ENCODE assay signal across 12 mouse cellular contexts in genomic region chr17:8403932-8404331, GRCm38 (mm10). TPM values are rescaled to one million over a fixed set of nuclear protein-coding genes. Genes with fewer than 3 reads are reported as not detected.
DNase-seq lines count a peak whose midpoint lies in the region; ATAC-seq lines count a peak whose summit lies in the region.
"Not testable (repeated sequence)": the region's sequence is repeated elsewhere in the genome, so short reads cannot be mapped to it uniquely, and the experiment has no call there.
"Had no signal": no experiment of that assay in that cellular context is flagged by ENCODE, and none has a peak within 500 bp of the region (broad histone marks: within the 10 kb centered on the region; RNA-seq: fewer than 3 reads in every experiment).

No protein-coding gene starts in this region.

- H3K4me1 ChIP-seq in liver, embryonic 11.5 days (replicated peaks; ENCODE audit: control insufficient read depth, insufficient read depth, low read length) = not testable (repeated sequence)
- peaks cover 38% of the 10 kb centered on the region for H3K4me1 ChIP-seq in megakaryocyte, embryonic 14.5 days

- not testable (repeated sequence) for H3K9me3 ChIP-seq in liver, embryonic 11.5 days (ENCODE audit: control insufficient read depth, low read length); megakaryocyte, embryonic 14.5 days

- 0 out of 2 replicates have a peak, but pooled peaks have one; percentile 45 for ATAC-seq in liver, embryonic 11.5 days (replicated peaks; ENCODE audit: low FRiP score)

- H3K4me3 ChIP-seq in liver, embryonic 11.5 days (ENCODE audit: low read depth, low read length) = not testable (repeated sequence)
- H3K4me3 ChIP-seq in megakaryocyte, embryonic 14.5 days (replicated peaks) = peak overlapping the region; percentile 42

- H3K27ac ChIP-seq in liver, embryonic 11.5 days (ENCODE audit: low read depth, low read length) = not testable (repeated sequence)

- H3K9ac ChIP-seq in liver, embryonic 11.5 days (ENCODE audit: low read depth, low read length) = not testable (repeated sequence)

- DNase-seq in ES-CJ7 (ENCODE audit: low read depth, low spot score) = peak; percentile 59
- peak; percentile 73 for DNase-seq in R1 (ENCODE audit: low read depth, low spot score)
- DNase-seq in ZHBTc4 (ENCODE audit: low read depth, low spot score) = peak; percentile 70
- not testable (repeated sequence) for DNase-seq in liver, embryonic 11.5 days (ENCODE audit: low spot score)
- DNase-seq in lung, postnatal 36 days = peak; percentile 4

- not testable (repeated sequence) for H3K36me3 ChIP-seq in liver, embryonic 11.5 days (ENCODE audit: control insufficient read depth, insufficient read depth, low read length); megakaryocyte, embryonic 14.5 days (replicated peaks; ENCODE audit: low read length)

- not testable (repeated sequence) for H3K27me3 ChIP-seq in liver, embryonic 11.5 days (replicated peaks; ENCODE audit: control insufficient read depth, insufficient read depth, low read length)
- H3K27me3 ChIP-seq in megakaryocyte, embryonic 14.5 days (replicated peaks) = peaks cover 15% of the 10 kb centered on the region

- WGBS in liver, embryonic 11.5 days = 32% methylated on average over 6 of the region's 8 CpGs

- not testable (repeated sequence) for H3K4me2 ChIP-seq in liver, embryonic 11.5 days

RNA-seq across cellular contexts. Expression of gene T, which starts 30.3 kb away (rescaled TPM):
- not detected in 2 replicates for polyA plus RNA-seq in liver, embryonic 11.5 days (2014; fragmentation: Nextera tagmentation; extraction: Ambion mirVana)
- polyA plus RNA-seq in megakaryocyte, embryonic 14.5 days (2012; ENCODE audit: insufficient read depth, low replicate concordance) = not detected in 2 replicates
- polyA plus RNA-seq: activated CD4-positive, CD25-positive, alpha-beta regulatory T cell, adult 4 months; C2C12; CD4-positive, CD25-positive, alpha-beta regulatory T cell, adult 4 months; G1E; Patski had no signal

RNA-seq across cellular contexts. Expression of gene T2, which starts 48.1 kb away (rescaled TPM):
- polyA plus RNA-seq in liver, embryonic 11.5 days (2014; fragmentation: Nextera tagmentation; extraction: Ambion mirVana) = 0.29 and 0.43 TPM in 2 replicates
- polyA plus RNA-seq in megakaryocyte, embryonic 14.5 days (2012; ENCODE audit: insufficient read depth, low replicate concordance) = not detected in 2 replicates
- polyA plus RNA-seq: adrenal gland, adult 2 months; G1E had no signal
